Mouse (Mus musculus) layer of hippocampus, postnatal 36 days (tissue): ENCODE measurements at regions not wholly inside any gene's neighbourhood (a gene's known extent, or its start where the extent isn't known, plus 50 kb on each side); places are given as distances from the start of the nearest gene placed in this dataset.

Experiments
- DNase-seq, 2 experiments: peaks; one replicate each; pipeline ENCODE4 v3.0.0; 2022

GRCm38 (mm10) chr17:75714578-75714977 lies 162.8 kb upstream of the Fam98a start:
- DNase-seq: no peak

- no peak for DNase-seq
Measured at GRCm38 (mm10) chr17:75714059-75714458, 162.3 kb upstream of the Fam98a start.

- DNase-seq: no peak
Measured at GRCm38 (mm10) chr17:75707687-75708086, 155.9 kb upstream of the Fam98a start.

GRCm38 (mm10) chr17:75705357-75705756 lies 153.6 kb upstream of the Fam98a start:
- DNase-seq: no peak

GRCm38 (mm10) chr17:75703865-75704264 lies 152.1 kb upstream of the Fam98a start:
- DNase-seq: no peak

GRCm38 (mm10) chr17:75696729-75697103 lies 145.0 kb upstream of the Fam98a start:
- DNase-seq: no peak

- no peak for DNase-seq
Measured at GRCm38 (mm10) chr17:75696103-75696728, 144.5 kb upstream of the Fam98a start.

- DNase-seq: no peak
Measured at GRCm38 (mm10) chr17:75685927-75686326, 134.2 kb upstream of the Fam98a start.

GRCm38 (mm10) chr17:75646982-75647381 lies 95.2 kb upstream of the Fam98a start:
- no peak for DNase-seq

- no peak for DNase-seq
Measured at GRCm38 (mm10) chr17:75644698-75645097, 93.0 kb upstream of the Fam98a start.

GRCm38 (mm10) chr17:75642311-75642710 lies 90.6 kb upstream of the Fam98a start:
- DNase-seq: no peak

- no peak for DNase-seq
Measured at GRCm38 (mm10) chr17:75641010-75641498, 89.3 kb upstream of the Fam98a start.

GRCm38 (mm10) chr17:75640575-75640974 lies 88.8 kb upstream of the Fam98a start:
- no peak for DNase-seq

- no peak for DNase-seq
Measured at GRCm38 (mm10) chr17:75629857-75630256, 78.1 kb upstream of the Fam98a start.

- no peak for DNase-seq
Measured at GRCm38 (mm10) chr17:75619472-75619871, 67.7 kb upstream of the Fam98a start.

- DNase-seq: no peak
Measured at GRCm38 (mm10) chr17:75618514-75618913, 66.8 kb upstream of the Fam98a start.

GRCm38 (mm10) chr17:75617280-75617679 lies 65.5 kb upstream of the Fam98a start:
- DNase-seq: peak in 1 of 2 experiments; percentile 8

- no peak for DNase-seq
Measured at GRCm38 (mm10) chr17:75615335-75615734, 63.6 kb upstream of the Fam98a start.

- no peak for DNase-seq
Measured at GRCm38 (mm10) chr17:75603417-75604086, 51.8 kb upstream of the Fam98a start.
